Mouse (Mus musculus): ENCODE measurements at regions not wholly inside any gene's neighbourhood (a gene's known extent, or its start where the extent isn't known, plus 50 kb on each side); places are given as distances from the start of the nearest gene placed in this dataset.

GRCm38 (mm10) chr5:134006470-134007126 lies 92.9 kb upstream of the Castor2 start:
- TF ChIP-seq GATA1 (IDR thresholded peaks at IDR 0.05; ENCODE audit: borderline replicate concordance, low read length) (no peak), FLI1 (IDR thresholded peaks at IDR 0.05; ENCODE audit: low read length) (no peak)

Data from megakaryocyte, embryonic 14.5 days (primary cell).